Mouse (Mus musculus) kidney, adult 18-20 months (tissue): Measurements from ENCODE around the gene Gm45140.

Source experiments
- DNase-seq: peaks from one replicate; pipeline ENCODE4 v3.0.0; 2021

Gene Gm45140

DNA sequence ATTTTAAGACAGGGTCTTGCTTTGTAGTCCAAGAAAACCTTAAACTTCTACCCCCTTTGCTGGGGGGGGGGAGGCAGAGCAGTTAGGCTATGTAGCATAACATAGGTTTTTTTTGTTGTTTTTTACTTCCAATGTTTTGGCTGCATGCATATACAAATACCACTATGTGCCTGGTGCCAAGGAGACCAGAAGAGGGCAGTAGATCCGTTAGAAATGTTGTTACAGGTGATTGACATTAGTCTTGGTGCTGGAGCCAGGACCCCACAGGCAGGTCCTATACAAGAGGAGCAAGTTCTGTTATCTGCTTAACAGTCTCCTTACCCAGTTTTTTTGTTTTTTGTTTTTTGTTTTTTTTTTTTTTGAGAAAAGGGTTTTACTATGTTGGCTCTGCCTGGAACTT, 6.7 kb upstream of the Gm45140 start:
- DNase-seq = no peak

DNA sequence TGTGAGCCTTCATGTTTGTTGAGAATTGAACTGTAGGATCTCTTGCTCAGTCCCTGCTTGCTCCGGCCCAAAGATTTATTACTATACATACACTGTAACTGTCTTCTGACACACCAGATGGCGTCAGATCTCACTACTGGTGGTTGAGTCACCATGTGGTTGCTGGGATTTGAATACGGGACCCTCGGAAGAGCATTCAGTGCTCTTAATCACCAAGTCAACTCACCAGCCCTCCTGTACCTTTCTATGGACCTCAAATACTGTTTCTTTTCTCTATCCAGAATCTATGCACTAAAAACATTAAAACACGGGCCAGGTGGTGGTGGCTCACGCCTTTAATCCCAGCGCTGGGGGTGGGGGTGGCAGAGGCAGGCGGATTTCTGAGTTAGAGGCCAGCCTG, 6.0 kb upstream of the Gm45140 start:
- DNase-seq = no peak

DNA sequence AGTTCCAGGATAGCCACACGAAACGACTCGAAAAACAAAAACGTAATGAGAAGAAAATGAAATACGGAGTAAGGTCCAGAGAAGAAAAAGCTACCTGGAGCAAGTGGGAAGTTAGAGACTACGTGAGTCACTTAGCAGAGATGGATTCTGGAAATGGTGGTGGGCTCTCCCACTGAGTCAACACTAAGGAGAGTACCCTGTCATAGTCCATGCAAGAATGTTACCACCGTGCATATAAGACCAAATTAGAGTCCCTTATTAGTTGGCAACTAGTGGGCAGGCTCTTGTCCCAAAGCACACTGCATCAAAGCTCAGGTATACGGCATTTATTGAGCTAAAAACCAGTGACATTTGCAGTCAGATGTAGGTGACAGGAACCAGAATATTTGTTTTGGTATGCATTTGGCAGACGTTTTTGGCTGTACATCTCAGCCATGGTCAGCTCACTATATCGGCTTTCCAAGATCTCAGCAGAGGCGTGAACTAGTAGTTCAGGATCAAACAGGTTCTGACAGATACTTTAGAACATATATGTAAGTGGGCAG, 4.3 kb upstream of the Gm45140 start:
- DNase-seq = no peak

DNA sequence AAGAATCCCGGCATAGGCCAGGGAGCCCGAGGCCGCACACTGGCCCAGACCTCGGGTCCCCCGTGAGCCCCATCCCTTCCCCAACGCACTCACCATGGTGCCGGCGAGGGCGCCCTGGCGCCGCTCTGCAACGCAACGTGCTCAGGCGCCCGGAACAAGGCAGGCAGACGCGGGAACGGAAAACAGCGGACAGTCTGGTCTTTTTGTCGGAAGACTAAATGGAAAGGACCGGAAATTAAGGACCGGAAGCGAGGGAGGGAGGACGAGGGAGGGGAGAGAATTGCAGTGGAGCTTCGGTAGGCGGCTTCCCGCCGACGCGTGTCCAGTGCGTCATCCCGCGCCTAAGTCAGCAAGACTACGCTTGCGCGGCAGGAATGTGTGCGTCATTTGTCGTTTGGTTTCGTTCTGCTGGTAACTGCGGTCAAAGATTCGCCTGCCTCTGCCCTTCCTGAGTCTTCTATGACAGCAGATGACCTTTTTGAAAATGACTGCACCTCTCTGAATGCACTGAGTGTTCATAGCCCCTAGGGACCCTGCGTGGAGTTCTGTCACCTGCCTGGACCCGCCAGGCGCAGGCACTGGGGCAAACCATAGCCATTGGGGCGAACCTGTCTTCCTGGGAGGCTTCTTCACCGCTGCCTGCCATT, 3.1 kb upstream of the Gm45140 start, which contains the start of gene Isy1:
TSS of gene Isy1 (minus strand) at position 248 of the 647 bp plus-strand sequence.
- peak; percentile 94 for DNase-seq

DNA sequence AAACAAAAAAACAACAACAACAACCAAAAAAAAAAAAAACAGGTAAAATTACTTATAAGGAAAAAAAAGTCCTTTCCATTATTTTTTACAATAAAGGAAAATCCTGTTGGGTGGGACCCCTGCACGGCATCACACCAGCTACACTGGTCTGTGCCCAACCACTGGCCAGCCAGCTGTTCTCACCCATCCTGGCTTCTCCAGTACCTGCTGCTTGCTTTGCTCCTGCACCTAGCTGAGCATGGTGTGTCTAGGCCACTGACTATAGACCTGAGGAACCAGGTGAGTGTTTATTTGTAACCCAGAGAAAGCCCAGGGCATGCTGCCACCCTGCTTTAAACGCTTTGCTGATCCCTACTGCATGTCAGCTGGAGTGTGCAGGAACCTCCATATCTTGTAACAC, 15.2 kb downstream of the Gm45140 start:
- no peak for DNase-seq

DNA sequence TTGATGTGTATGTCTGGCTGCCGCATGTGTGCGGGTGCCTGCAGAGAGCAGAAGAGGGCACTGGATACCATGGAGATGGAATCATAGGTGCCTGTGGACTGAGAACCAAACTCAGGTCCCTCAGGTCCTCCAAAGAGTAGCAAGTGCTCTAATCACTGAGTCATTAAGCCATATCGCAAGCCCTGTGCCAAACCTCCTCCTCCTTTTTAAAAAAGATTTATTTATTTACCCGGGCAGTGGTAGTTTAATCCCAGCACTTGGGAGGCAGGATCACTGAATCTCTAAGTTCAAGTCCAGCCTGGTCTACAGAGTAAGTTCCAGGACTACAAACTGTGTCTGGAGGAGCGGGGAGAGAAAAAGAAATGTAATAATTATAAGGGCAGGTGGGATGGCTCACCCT, 21.1 kb downstream of the Gm45140 start:
- DNase-seq = no peak

DNA sequence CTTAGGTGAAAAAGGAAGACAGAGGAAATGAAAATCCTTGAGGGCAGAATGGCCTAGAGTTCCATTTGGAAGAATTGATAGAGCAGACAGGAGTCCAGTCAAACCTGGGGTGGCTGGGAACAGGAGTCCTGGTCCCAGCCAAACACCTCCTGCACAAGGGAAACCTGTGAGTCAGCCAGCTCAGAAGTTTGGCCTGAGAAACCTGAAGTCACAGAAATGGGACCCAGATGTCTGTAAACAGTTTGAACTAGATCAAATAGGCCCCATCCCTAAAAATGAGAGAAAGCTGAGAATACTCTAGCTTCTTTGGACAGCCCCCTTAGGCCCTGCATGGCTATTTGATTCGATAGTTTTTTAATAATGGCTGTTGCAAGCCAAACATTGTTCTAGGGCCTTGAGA, 22.9 kb downstream of the Gm45140 start:
- no peak for DNase-seq

DNA sequence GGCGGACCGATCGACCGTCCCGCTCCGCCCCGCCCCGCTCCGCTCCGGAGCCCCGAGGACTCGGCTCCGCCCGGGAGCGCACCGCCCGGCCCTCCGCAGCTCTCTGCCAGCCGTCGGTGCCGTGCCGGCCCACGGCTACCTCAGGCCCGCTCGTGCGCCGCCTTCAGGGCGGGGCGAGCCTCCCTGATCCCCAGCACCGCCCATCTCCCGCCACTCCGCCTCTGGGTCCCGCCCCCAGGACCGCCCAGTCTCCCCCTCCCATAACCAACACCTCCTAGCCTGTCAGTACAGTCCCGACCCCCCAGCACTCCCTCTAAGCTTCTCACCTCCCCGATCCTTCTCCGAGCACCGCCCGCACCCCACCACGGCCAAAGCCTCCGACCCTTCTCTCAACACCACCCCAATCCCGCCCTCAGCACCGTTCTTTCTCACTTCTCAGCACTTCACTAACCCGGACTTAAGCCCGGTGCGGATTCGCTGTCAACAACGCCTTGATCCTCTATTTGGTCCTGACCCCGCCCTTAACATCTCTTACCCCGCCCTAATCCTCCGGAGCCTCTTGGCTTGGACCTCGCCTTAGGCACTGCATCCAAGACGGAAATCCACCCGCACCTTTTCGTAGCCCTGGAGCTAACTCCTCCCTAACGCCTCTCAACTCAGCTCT, 23.8 kb downstream of the Gm45140 start, which contains the start of gene Rab43:
TSS of gene Rab43 (minus strand) at position 490 of the 664 bp plus-strand sequence.
- peak; percentile 98 for DNase-seq

DNA sequence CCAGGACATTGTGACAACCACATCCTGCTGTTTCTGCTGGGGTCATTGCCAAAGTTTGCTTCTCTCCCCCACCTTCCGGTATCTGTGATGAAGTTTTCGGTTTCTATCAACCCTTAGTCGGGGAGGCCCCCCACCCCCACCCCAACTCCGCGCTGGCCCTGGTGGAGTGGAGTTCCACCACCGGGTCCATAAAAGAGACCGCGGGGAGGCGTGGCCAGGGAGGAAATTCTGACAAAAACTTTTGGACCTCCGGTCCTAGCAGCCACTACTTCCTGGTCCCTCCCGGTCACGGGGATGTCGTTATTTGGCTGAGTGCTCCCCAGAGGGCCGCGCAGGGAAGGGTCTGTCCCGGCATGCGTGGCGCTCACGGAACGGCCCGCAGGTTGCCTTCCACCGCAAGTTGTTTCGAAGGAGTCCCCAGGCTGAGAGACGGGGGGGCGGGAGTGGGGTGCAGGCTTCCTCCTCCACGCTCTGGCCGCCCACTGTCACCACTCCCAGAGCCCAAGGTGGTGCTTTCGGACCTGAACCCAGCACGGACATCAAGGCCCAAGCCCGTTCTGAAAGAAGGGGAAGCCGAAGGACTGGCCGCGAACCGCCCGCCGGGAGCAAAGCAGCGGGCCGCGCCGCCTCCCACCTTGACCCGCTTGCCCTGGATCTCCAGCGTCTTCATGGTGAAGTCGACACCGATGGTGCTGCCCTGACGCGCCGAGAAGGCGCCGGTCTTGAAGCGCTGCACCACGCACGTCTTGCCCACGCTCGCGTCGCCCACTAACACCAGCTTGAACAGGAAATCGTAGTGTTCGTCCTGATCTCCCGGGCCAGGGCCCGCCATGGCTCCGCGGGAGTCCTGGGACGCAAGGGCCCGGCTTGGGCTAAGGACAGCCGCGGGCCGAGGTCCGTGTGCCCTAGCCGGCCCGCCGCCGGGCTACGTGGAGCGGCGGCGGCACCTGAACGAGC, 24.6 kb downstream of the Gm45140 start:
- DNase-seq = peak; percentile 80

DNA sequence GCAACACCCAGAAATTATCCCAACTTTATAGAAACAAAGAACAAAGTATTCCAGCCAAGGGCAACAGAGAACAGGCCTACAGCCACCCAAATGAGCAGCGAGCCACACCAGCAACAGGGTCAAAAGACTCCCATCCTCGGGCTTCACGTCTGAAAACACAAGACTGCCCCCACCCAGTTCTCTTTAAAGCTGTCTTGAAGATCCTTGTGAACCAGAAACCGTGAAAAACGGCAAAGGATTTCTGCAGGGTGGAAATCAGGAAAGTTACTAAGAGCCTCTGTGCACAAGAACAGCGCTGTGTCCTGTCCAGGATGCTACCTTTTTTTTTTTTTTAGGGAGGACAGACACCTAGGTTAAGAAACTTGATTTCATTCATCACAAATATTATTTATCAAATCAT, 25.3 kb downstream of the Gm45140 start:
- no peak for DNase-seq

DNA sequence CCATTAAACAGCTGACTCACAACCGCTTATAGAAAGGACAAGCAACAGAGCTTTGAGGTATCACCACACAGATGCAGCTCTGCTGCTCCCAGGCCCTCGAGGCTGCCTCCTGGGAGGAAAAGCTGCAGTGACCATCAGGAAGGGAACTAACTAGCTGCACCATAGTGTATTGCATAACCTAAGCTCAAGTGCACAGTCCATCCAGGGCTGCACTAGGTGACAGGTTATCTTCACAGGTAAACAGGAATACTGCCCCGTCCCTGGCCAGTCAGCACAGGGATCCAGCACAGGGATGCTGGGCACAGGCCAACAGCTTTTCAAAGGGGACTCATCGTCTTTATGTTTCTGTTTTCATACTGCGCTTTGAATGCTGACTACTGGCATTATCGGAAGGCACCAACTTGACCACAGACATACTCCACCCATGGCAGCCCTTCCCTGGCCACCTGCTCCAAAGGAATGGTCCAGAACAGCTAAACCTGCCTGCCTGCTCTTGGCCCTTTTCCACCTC, 25.9 kb downstream of the Gm45140 start:
- peak; percentile 35 for DNase-seq

DNA sequence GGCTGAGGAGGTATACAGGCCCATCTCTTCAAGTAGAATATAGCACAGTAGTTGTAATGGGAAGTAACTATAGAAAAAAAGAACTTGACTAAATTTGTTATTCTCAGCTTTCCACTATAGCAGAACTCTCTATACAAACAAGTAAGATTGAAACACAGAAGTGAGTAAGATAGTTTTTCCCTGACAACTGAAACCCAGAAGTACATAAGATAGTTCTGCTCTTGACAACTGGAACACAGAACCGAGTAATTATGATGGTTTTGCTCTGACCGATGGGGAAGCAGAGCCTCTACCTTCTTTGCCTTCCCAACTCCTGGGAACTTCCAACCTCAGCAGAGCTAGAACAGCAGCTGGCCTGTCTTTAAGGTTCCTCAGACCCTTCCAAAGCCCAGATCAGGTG, 26.5 kb downstream of the Gm45140 start:
- DNase-seq = no peak

DNA sequence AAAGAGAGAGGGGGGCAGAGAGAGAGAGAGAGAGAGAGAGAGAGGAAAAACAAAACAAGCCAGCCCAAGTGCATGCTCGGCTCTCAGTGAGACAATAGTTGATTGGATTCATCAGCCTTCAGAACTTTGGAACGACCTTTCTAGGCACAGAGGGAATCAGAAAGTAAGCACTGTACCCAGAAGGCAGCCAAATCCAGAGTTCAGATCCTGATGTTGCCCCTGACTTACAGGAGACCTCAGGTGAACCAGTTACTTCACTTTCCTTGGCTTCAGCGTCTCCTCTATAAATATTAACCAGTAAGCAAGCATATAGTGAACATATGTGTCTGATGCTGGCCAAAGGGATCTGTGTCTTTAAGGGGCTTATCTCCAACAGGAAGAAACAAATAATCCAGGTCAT, 27.1 kb downstream of the Gm45140 start:
- no peak for DNase-seq

DNA sequence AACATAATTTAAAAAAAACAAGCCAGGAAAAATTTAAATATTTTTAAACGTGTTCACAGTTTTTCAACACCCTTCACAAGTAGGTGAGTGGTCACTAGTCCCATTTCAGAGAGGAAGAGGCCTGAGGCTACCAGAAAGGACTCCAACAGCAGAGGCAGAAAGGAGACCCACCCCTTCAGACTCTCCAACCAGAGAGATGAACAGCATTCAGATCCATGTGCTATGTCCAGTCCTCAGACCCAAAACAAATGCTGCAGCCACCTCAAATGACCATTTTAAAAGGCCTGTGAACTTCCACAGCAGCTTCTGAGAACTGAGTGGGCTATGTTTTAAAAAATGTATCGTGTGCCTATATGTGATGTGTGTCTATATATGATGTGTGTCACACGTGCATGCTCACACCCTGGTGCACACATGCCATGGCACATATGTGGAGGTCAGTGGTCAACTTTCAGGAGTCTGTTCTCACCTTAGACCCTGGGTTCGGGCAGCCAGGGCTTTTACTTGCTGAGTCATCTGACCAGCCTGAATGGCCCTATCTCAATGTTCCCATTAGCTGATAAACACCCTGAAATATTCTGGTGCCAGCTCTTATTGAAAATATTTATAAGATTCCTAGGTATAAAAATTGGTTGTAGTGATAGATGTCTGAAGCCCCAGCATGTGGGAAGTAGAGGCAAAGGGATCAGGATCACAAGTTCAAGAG, 27.7 kb downstream of the Gm45140 start:
- DNase-seq = no peak

DNA sequence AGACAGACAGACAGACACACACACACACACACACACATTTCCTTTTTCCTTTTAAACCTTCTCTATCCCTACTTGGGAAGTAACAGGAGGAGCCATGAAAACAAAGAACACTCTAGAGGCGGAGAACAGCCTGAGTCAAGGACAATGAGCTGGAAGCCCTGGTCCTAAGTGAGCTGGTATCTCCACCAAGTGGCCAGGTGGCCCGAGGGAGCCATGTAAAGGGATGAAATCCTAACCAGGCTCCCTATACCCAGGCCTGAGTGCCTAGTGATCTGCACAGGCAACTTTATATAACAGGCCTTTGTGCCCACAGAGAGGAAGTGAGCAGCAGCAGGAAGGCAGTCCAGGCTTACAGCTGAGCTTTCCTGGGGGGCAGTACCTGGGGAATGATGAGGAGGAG, 28.7 kb downstream of the Gm45140 start:
- DNase-seq = no peak

DNA sequence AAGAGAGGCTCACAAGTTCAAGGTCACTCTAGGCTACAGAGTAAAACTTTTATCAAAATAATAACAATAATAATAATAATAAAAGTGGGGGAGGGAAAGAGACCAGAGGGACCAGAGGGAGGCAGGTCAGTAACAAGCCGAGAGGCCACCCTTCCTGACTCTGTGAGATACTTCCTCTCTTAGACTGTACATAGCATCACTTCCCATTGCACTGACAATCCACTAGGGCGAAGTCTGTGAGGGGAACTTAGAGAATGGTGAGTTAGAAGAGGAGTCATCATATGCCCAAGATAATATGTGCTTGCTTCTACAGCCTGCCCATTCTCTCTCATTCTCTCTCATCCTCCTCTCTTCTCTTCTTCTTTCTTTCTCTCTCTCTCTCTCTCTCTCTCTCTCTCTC, 29.6 kb downstream of the Gm45140 start:
- no peak for DNase-seq

DNA sequence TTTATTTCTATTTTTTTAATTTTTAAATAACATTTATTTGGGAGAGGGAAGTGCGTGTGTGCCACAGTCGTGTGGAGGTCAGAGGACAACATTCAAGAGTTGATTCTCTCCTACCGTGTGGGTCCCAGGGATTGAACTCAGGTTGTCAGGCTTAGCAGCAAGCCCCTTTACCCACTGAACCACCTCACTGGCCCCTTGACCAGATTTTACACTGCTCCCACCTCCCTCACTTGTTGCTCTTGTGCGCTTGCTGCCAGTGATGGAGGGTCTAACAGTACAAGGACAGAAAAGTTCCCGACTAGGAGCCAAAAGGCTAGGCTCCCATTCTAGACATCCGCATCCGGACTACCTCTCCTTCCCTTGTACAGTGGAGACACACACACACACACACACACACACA, 30.1 kb downstream of the Gm45140 start:
- no peak for DNase-seq

DNA sequence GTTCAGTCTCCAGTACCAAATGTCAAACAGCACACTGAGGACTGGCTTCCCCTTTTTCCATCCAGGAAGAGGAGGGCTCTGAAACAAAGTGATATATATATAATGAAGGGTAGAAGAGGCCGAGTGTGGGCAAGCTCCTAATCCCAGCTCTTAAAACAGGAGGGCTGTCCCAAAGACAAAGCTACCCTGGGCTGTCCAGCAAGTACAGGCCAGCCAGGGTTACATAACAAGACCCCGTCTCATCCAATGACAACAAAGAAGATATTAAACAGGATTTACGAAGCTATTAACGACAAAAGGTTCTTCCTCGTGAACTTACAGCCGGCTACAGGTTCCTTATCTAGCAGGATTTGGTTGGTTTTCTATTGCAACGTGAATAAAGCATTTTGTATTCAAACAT, 30.7 kb downstream of the Gm45140 start:
- no peak for DNase-seq

DNA sequence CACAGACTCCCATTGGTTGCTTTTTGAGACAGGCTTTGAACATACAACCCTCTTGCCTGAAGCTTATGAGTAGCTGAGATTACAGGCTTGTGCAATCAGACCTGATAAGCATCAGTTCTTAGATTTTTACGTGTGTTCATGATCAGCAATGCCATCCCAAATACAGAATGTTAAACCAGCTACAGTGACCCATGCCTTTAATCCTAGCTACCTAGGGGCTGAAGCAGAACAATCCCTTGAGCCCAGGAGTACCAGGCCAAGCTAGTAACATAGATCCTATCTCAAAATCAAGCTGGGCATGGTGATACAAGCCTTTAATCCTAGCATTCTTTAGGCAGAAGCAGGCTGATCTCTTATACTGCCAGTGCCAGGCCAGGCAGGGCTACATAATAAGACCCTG, 31.6 kb downstream of the Gm45140 start:
- no peak for DNase-seq

DNA sequence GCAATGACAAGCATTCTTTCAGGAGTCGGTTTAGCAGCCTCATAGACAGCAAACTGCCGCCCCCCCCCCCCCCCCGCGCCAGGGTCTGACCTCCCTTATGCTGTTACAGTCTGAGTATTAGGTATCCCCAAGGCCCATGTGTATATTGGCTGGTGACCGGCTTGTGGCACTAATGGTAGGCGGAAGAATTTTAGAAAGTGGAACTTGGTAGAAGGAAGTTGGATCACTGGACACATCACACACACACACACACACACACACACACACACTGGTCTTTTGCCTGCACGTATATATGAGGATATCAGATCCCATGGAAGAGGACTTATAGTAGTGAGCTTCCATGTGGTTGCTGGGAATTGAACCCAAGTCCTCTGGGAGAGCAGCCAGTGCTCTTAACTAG, 33.1 kb downstream of the Gm45140 start:
- no peak for DNase-seq

DNA sequence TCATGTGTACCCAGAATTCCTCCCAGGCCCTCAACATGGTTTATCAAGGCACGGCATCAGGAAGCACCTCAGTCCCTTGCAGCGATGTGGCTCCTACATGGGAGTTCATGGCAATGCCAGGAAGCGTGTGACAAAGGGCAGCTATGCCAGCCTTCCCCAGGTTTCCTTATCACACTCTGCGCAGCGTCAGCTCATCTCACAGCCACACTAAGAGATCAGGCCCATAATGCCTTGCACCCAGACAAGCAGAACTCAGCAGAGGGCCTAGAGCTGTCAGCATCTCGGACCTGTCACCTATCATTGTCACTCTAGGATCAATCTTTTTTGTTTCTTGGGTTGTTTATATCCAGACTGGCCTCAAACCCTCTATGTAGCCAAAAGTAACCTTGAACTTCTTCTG, 36.0 kb downstream of the Gm45140 start:
- DNase-seq = no peak

DNA sequence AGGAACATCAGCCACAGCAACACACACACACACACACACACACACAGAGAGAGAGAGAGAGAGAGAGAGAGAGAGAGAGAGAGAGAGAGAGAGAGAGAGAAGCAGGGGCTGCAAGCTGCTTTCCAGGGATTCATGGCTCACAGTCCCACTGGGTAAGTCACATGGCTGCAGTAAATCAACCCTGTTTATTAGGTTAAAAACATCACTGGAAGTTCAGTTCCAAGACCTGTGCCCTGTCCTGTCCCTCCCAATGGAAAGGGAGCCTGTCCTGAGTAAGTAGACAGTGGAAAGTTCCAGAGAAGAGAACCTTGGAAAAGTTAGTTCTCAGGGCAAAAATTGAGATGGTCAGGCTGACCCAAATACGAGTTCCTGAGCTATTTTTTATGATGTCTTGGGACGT, 38.3 kb downstream of the Gm45140 start:
- DNase-seq = no peak
